Mouse (Mus musculus) embryonic facial prominence, embryonic 13.5 days (tissue): ENCODE measurements around the gene Abat. TPM values are rescaled to one million over a fixed set of nuclear protein-coding genes. Genes with fewer than 3 reads are reported as not detected.
"Not testable (repeated sequence)": the region's sequence is repeated elsewhere in the genome, so short reads cannot be mapped to it uniquely, and the experiment has no call there.

ENCODE experiments used
- ATAC-seq: fragments of 200-750 bp; cut with Nextera tagmentation; 2 replicates; pipeline ENCODE4 v1.8.0; 2017; ENCODE audit warnings: low read depth; ENCODE audit not compliant: insufficient number of reproducible peaks, insufficient read depth, low FRiP score, low TSS enrichment
- H3K27ac ChIP-seq: fragments of 300-500 bp; sonication (generic); 2 replicates; pipeline ENCODE4 v1.5.1; 2015; ENCODE audit warnings: moderate library complexity, mild to moderate bottlenecking, inconsistent platforms
- H3K27me3 ChIP-seq: fragments of 300-500 bp; sonication (generic); 2 replicates; pipeline ENCODE4 v1.6.1; 2015; ENCODE audit warnings: mild to moderate bottlenecking, inconsistent platforms
- H3K36me3 ChIP-seq: fragments of 300-500 bp; sonication (generic); 2 replicates; pipeline ENCODE4 v1.6.1; 2015; ENCODE audit warnings: mild to moderate bottlenecking, inconsistent platforms
- H3K4me1 ChIP-seq: fragments of 300-500 bp; sonication (generic); 2 replicates; pipeline ENCODE4 v1.6.1; 2015; ENCODE audit warnings: inconsistent platforms
- H3K4me2 ChIP-seq: fragments of 300-500 bp; sonication (generic); 2 replicates; pipeline ENCODE4 v1.6.1; 2015; ENCODE audit warnings: moderate library complexity, mild to moderate bottlenecking, inconsistent platforms
- H3K4me3 ChIP-seq: fragments of 300-500 bp; sonication (generic); 2 replicates; pipeline ENCODE4 v1.5.1; 2015; ENCODE audit warnings: mild to moderate bottlenecking, inconsistent platforms
- H3K9ac ChIP-seq: fragments of 300-500 bp; sonication (generic); 2 replicates; pipeline ENCODE4 v1.6.1; 2015; ENCODE audit warnings: mild to moderate bottlenecking, inconsistent platforms
- H3K9me3 ChIP-seq: fragments of 300-500 bp; sonication (generic); 2 replicates; pipeline ENCODE4 v1.6.1; 2016; ENCODE audit warnings: inconsistent platforms
- WGBS: fragments of 180-500 bp; shearing (Covaris S2); methylation state at CpG from one replicate; pipeline ENCODE4 v1.1.7; 2015; ENCODE audit warnings: mixed read lengths; 5-methylcytosine and 5-hydroxymethylcytosine counted together
- polyA plus RNA-seq: library from polyadenylated mRNA; unstranded; fragments of >200 nt; fragmentation: Nextera tagmentation; extraction: Ambion mirVana; gene quantifications from 2 replicates; pipeline ENCODE4 v1.2.1, GENCODE M21; 2015

The Abat gene
- polyA plus RNA-seq, 1 experiment from 2014 or later = 25.2 TPM

DNA sequence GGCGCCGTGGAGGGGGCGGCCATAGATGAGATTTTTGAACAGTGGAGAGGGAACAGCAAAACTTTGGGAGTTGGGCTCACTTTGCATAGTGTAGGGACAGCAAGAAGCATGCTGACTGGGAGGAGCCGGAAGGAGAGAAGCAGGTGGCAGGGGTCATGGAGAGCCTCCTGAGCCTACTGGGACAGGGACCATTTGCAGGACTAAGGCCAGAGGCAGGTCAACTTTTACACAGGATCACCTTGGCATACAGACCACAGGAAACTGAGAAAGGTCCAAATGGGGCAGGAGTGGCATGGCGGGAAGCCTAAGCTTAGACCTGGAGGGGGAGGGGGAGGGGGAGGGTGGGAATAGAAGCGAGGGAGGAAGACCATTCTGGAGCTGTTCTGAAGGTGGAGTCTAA is 20.2 kb downstream of the Abat start:
- Histone ChIP-seq H3K4me2 (no peak overlapping the region), H3K9me3 (no peaks in the 10 kb centered on the region), H3K4me1 (peaks cover 16% of the 10 kb centered on the region), H3K27ac (no peak overlapping the region), H3K9ac (no peak overlapping the region), H3K27me3 (no peaks in the 10 kb centered on the region), H3K36me3 (0 out of 2 replicates have a peak, but pooled peaks cover 4% of the 10 kb centered on the region), H3K4me3 (no peak overlapping the region)
- WGBS = 90% methylated on average over 6 of the region's 6 CpGs
- ATAC-seq = no peak; the same call in 1 of the 2 replicates

DNA sequence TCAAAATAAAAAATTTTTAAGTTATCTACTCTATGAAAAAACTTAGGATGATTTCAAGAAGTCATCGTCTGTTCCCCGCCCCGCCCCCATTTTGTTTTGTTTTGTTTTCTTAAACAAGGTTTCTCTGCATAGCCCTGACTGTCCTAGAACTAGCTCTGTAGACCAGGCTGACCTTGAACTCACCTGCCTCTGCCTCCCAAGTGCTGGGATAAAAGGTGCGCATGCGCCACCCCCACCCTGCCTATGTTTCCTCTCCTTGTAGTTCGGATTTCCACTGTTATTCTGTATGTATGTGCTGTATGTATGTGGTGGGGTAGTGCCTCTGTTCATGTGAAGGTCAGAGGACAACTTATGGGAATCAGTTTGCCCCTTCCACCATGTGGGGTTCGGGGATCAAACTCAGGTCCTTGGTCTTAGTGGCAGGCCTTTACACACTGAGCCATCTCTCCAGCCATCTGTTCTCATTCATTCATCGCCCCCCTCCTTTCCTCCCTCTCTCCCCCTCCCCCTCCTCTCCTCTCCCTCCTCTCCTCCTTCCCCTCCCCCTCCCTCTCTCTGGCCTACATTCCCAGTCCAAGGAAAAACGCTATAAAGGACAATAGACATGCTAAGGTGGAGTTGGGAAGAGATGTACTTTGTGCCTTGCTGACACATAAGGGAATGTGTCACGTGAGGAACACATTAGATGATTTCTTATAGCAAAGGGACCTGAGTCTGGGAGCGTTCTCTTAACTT is 21.4 kb downstream of the Abat start:
- WGBS = 85% methylated on average over 11 of the region's 11 CpGs

DNA sequence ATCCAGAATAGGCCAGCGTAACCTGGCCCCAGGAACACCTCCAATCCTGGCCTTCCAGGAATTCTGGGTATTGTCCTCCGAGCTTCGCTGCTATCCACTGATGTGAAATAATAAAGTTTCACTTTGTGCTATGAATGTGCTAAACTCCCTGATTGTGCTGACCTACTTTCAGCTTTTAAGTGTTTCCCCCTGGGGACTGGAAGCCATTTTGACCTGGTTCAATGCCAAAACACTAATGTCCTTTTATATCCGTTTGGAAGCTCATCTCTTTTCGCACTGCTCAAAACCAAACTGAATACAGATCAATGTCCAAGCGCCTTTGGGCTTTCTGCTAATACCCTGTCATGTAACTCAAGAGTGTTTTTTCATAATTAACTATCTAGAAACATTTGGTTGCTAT is 22.2 kb downstream of the Abat start:
- Histone ChIP-seq H3K4me1 (peaks cover 20% of the 10 kb centered on the region), H3K27me3 (no peaks in the 10 kb centered on the region), H3K4me3 (no peak overlapping the region), H3K27ac (no peak overlapping the region), H3K9me3 (no peaks in the 10 kb centered on the region), H3K4me2 (no peak overlapping the region), H3K9ac (no peak overlapping the region), H3K36me3 (0 out of 2 replicates have a peak, but pooled peaks cover 4% of the 10 kb centered on the region)
- WGBS = 85% methylated on average over 6 of the region's 6 CpGs
- no peak for ATAC-seq

More for the DNA sequence above, 21.4 kb downstream of the Abat start:
- Histone ChIP-seq H3K9me3 (no peaks in the 10 kb centered on the region), H3K4me2 (no peak overlapping the region), H3K27ac (no peak overlapping the region), H3K4me3 (no peak overlapping the region), H3K9ac (no peak overlapping the region), H3K27me3 (no peaks in the 10 kb centered on the region), H3K36me3 (0 out of 2 replicates have a peak, but pooled peaks cover 4% of the 10 kb centered on the region), H3K4me1 (peaks cover 22% of the 10 kb centered on the region)
- ATAC-seq = no peak

DNA sequence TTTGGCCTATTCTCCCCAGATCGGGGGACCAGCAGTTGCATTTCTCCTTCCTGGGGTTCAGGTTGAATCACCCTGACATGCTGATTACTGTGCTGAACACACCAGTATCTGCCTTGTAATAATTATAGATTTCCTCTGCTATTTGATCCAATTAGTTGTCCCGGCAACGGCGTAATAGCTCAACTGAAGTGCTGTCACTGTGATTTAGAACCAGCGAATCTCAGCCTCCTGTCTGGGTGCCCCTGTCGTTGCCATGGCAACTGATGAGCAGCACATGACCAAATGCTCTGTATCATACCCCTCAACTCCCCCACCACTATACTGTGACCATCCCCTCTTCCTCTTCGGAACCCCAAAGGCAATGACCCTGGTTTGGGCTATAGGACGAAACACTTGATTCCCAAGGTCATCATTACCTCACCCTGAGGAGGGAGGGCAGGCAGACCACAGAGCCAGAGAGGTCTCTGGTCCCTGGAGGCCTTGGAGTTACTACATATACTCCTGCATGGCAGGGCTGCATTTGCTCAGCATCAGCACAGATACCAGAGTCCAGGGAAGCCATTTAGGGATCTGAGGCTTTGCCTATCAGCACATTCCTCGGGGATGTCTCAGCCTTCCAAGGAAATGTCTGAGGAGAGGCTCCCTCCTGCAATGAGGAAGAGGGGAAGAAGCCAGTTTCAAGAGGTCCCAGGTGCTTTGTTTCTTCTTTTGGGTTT is 26.1 kb downstream of the Abat start:
- H3K36me3 ChIP-seq = peaks cover 4% of the 10 kb centered on the region; the same call in 1 of the 2 replicates
- no peaks in the 10 kb centered on the region for H3K9me3 ChIP-seq
- 29% methylated on average over 9 of the region's 9 CpGs for WGBS
- no peak overlapping the region for H3K27ac ChIP-seq
- H3K9ac ChIP-seq = no peak overlapping the region
- H3K27me3 ChIP-seq = no peaks in the 10 kb centered on the region
- H3K4me2 ChIP-seq = no peak overlapping the region
- peaks cover 25% of the 10 kb centered on the region for H3K4me1 ChIP-seq
- ATAC-seq = no peak
- no peak overlapping the region for H3K4me3 ChIP-seq

DNA sequence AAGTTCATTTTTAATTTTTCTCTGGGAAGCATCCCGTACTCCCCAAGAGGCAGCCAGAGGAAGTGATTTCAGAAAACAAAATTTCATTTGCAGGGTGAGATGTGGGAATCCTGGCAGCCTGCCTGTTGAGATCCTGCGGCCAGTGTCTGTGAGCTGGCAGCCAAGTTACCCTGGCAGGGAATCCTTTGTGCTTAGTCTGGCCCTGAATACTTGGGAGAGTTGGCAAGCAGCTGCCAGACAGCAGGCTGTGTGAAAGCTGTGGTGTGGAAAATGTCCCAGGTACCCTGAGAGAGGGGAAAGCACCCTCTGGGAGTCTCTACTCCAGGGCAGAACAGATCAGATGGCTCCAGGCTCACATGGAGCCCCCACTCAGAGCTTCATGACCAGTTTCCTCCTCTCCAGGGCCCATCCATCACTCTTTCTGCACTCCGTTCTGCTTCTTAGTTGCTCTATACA is 27.7 kb downstream of the Abat start:
- no peak overlapping the region for H3K27ac ChIP-seq

DNA sequence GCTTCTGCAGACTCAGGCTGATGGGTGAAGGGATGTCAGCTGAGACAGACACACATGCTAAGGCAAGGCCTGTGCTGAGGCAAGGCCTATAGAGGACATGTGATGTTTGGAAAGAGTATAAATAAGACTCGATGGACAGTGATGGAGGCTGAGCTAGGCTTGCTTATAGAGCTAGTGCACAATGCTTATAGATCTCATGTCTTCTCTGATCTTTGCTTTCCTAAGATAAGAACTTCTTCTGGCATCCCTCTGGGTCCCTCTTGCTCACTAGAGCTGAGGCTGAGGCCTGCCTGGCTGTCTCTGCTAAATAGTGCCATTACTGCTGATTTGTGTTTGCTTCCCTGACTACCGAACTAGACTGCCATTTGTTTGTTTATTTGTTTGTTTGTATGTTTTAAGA is 34.6 kb downstream of the Abat start:
- WGBS = 90% methylated on average over 2 of the region's 2 CpGs
- ATAC-seq = no peak
- Histone ChIP-seq H3K4me1 (no peaks in the 10 kb centered on the region), H3K9ac (no peak overlapping the region), H3K4me3 (no peak overlapping the region), H3K9me3 (0 out of 2 replicates have a peak, but pooled peaks cover 3% of the 10 kb centered on the region), H3K4me2 (no peak overlapping the region), H3K27me3 (no peaks in the 10 kb centered on the region), H3K27ac (no peak overlapping the region), H3K36me3 (peaks cover 9% of the 10 kb centered on the region)

More for the DNA sequence above, 27.7 kb downstream of the Abat start:
- Histone ChIP-seq H3K4me2 (no peak overlapping the region), H3K4me3 (no peak overlapping the region), H3K9ac (no peak overlapping the region), H3K9me3 (no peaks in the 10 kb centered on the region), H3K4me1 (peaks cover 25% of the 10 kb centered on the region), H3K27me3 (no peaks in the 10 kb centered on the region), H3K36me3 (peaks cover 4% of the 10 kb centered on the region; the same call in 1 of the 2 replicates)
- WGBS = 66% methylated on average over 3 of the region's 3 CpGs
- ATAC-seq = no peak

DNA sequence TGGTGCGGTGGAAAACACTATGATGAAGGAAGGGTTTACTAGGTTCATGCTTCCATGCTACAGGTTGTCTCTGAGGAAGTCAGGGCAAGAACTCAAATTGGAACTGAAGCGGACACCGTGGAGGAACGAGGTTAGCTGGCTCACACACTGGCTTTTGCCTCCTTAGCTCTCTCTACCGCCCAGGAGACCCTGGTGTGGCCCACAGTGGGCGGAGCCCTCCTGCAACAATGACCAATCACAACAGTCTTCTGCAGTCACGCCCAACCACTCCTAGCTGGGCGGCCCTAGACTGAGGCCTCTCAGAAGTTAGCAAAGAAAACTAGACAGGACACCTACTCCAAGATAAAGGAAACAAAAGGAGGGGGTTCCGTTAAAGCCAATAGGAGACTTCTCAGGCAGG is 36.3 kb downstream of the Abat start:
- no peak for ATAC-seq
- no peak overlapping the region for H3K9ac ChIP-seq
- peaks cover 9% of the 10 kb centered on the region; the same call in 1 of the 2 replicates for H3K36me3 ChIP-seq
- H3K9me3 ChIP-seq = 0 out of 2 replicates have a peak, but pooled peaks cover 3% of the 10 kb centered on the region
- no peak overlapping the region for H3K4me2 ChIP-seq
- H3K27ac ChIP-seq = no peak overlapping the region
- no peak overlapping the region for H3K4me3 ChIP-seq
- no peaks in the 10 kb centered on the region for H3K27me3 ChIP-seq
- WGBS = 71% methylated on average over 9 of the region's 9 CpGs
- no peaks in the 10 kb centered on the region for H3K4me1 ChIP-seq

GRCm38 (mm10) chr16:8554351-8554750 is 41.1 kb downstream of the Abat start:
- H3K4me2 ChIP-seq = no peak overlapping the region
- no peak overlapping the region for H3K27ac ChIP-seq
- ATAC-seq = no peak
- H3K9ac ChIP-seq = no peak overlapping the region
- H3K9me3 ChIP-seq = peaks cover 18% of the 10 kb centered on the region; the same call in 1 of the 2 replicates
- WGBS = 82% methylated on average over 3 of the region's 3 CpGs
- H3K4me3 ChIP-seq = no peak overlapping the region
- 0 out of 2 replicates have a peak, but pooled peaks cover 3% of the 10 kb centered on the region for H3K36me3 ChIP-seq
- H3K27me3 ChIP-seq = no peaks in the 10 kb centered on the region
- no peaks in the 10 kb centered on the region for H3K4me1 ChIP-seq

DNA sequence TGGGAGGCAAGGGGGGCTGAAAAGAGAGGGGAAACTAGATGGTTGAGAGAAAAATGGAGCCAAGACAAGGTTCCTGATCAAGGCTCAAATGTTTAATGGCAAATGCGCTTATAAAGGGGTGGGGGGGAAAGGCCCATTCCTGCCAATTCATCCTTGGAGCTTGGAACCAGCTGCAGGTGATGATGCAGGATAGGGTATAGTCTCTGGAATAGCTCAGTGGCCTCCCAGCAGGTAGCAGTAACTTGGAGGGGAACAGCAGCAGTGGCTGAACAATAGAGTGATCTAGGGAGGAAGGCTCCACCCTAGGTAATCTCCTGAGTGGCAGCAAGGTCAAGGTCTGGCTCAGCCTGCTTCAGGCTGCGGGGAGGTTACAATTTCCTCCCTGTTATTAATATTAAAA is 41.5 kb downstream of the Abat start:
- WGBS = 87% methylated on average over 2 of the region's 2 CpGs

GRCm38 (mm10) chr16:8555371-8555770 is 42.1 kb downstream of the Abat start:
- not testable (repeated sequence) for H3K27ac ChIP-seq, H3K4me1 ChIP-seq, H3K4me3 ChIP-seq, H3K9ac ChIP-seq, H3K36me3 ChIP-seq, H3K27me3 ChIP-seq, ATAC-seq, H3K4me2 ChIP-seq
- WGBS = 81% methylated on average over 3 of the region's 3 CpGs
- H3K9me3 ChIP-seq = peaks cover 20% of the 10 kb centered on the region

More for the DNA sequence above, 41.5 kb downstream of the Abat start:
- not testable (repeated sequence) for H3K27ac ChIP-seq, H3K4me3 ChIP-seq, H3K4me2 ChIP-seq, H3K27me3 ChIP-seq, H3K36me3 ChIP-seq, H3K4me1 ChIP-seq, ATAC-seq, H3K9ac ChIP-seq
- H3K9me3 ChIP-seq = peaks cover 15% of the 10 kb centered on the region; the same call in 1 of the 2 replicates

GRCm38 (mm10) chr16:8560079-8560478 is 46.9 kb downstream of the Abat start:
- peaks cover 20% of the 10 kb centered on the region for H3K9me3 ChIP-seq
- 93% methylated on average over 17 of the region's 17 CpGs for WGBS
- no peaks in the 10 kb centered on the region for H3K4me1 ChIP-seq

More at GRCm38 (mm10) chr16:8560079-8560478, 46.9 kb downstream of the Abat start:
- Histone ChIP-seq H3K4me3 (no peak overlapping the region), H3K36me3 (peaks cover 3% of the 10 kb centered on the region; the same call in 1 of the 2 replicates), H3K27me3 (no peaks in the 10 kb centered on the region), H3K27ac (no peak overlapping the region), H3K4me2 (no peak overlapping the region), H3K9ac (no peak overlapping the region)
- no peak for ATAC-seq
